13 mouse cellular contexts compared by ENCODE assay signal in genomic region chr8:71290211-71290610, GRCm38 (mm10).
"Had no signal": no experiment of that assay in that cellular context is flagged by ENCODE, and none has a peak within 500 bp of the region (broad histone marks: within the 10 kb centered on the region; RNA-seq: fewer than 3 reads in every experiment).

No protein-coding gene starts in this region.

- H3K27ac ChIP-seq: kidney, postnatal 0 days; limb, embryonic 12.5 days; liver, embryonic 13.5 days; midbrain, embryonic 12.5 days had no signal

- H3K4me2 ChIP-seq: limb, embryonic 12.5 days; liver, embryonic 13.5 days; midbrain, embryonic 12.5 days had no signal

- H3K4me3 ChIP-seq: limb, embryonic 12.5 days; liver, embryonic 13.5 days; midbrain, embryonic 12.5 days had no signal

- ATAC-seq: liver, postnatal 0 days had no signal

- H3K4me1 ChIP-seq: limb, embryonic 12.5 days; midbrain, embryonic 12.5 days had no signal

- H3K27me3 ChIP-seq: limb, embryonic 12.5 days; liver, embryonic 13.5 days; midbrain, embryonic 12.5 days had no signal

- DNase-seq: kidney, adult 8-10 months; kidney, postnatal 36 days; layer of hippocampus, adult 9-11 months; layer of hippocampus, postnatal 36 days; liver; liver, embryonic 13.5 days; liver, postnatal 0 days; right cerebral cortex, postnatal 14 days; thymus, adult 18-20 months; thymus, postnatal 14 days had no signal

- H3K9ac ChIP-seq: limb, embryonic 12.5 days; liver, embryonic 13.5 days; liver, postnatal 0 days; midbrain, embryonic 12.5 days had no signal

- H3K9me3 ChIP-seq: limb, embryonic 12.5 days; liver, embryonic 13.5 days; midbrain, embryonic 12.5 days had no signal
